Mouse (Mus musculus) embryo, embryonic 10 days (tissue): Measurements from ENCODE around the gene Cyp2b19.
"Not testable (repeated sequence)": the region's sequence is repeated elsewhere in the genome, so short reads cannot be mapped to it uniquely, and the experiment has no call there.

Source experiments
- DNase-seq: peaks from one replicate; pipeline ENCODE4 v3.0.0-alpha.2; 2015; ENCODE audit warnings: low spot score

Gene Cyp2b19

GRCm38 (mm10) chr7:26756842-26757241, at the start of gene Cyp2b19:
Gene Cyp2b19 (plus strand): TSS chr7:26757142.
- DNase-seq, result no peak

- no peak for DNase-seq
Observed at GRCm38 (mm10) chr7:26711061-26711460, 45.9 kb upstream of the Cyp2b19 start.

GRCm38 (mm10) chr7:26738940-26739339, 18.0 kb upstream of the Cyp2b19 start:
- no peak for DNase-seq

GRCm38 (mm10) chr7:26743948-26744347, 13.0 kb upstream of the Cyp2b19 start:
- DNase-seq, result no peak

- DNase-seq, result no peak
Observed at GRCm38 (mm10) chr7:26745486-26745885, 11.5 kb upstream of the Cyp2b19 start.

GRCm38 (mm10) chr7:26767084-26767483, 10.1 kb downstream of the Cyp2b19 start:
- peak; percentile 15 for DNase-seq

GRCm38 (mm10) chr7:26769881-26770470, 13.0 kb downstream of the Cyp2b19 start:
- DNase-seq, result no peak

GRCm38 (mm10) chr7:26772866-26773586, 16.1 kb downstream of the Cyp2b19 start:
- DNase-seq, result no peak

GRCm38 (mm10) chr7:26775866-26776265, 18.9 kb downstream of the Cyp2b19 start:
- peak; percentile 50 for DNase-seq

GRCm38 (mm10) chr7:26777806-26778205, 20.9 kb downstream of the Cyp2b19 start:
- DNase-seq, result no peak

GRCm38 (mm10) chr7:26778474-26778873, 21.5 kb downstream of the Cyp2b19 start:
- DNase-seq, result peak; percentile 66

GRCm38 (mm10) chr7:26779799-26780416, 23.0 kb downstream of the Cyp2b19 start:
- no peak for DNase-seq

- peak; percentile 71 for DNase-seq
Observed at GRCm38 (mm10) chr7:26780510-26780909, 23.6 kb downstream of the Cyp2b19 start.

GRCm38 (mm10) chr7:26780998-26781766, 24.2 kb downstream of the Cyp2b19 start:
- DNase-seq, result no peak

- DNase-seq, result peak; percentile 41
Observed at GRCm38 (mm10) chr7:26781767-26782131, 24.8 kb downstream of the Cyp2b19 start.

GRCm38 (mm10) chr7:26783163-26783562, 26.2 kb downstream of the Cyp2b19 start:
- DNase-seq, result no peak

- not testable (repeated sequence) for DNase-seq
Observed at GRCm38 (mm10) chr7:26786013-26786412, 29.1 kb downstream of the Cyp2b19 start.

GRCm38 (mm10) chr7:26789984-26790383, 33.0 kb downstream of the Cyp2b19 start:
- DNase-seq, result no peak

GRCm38 (mm10) chr7:26800104-26800503, 43.2 kb downstream of the Cyp2b19 start:
- DNase-seq, result no peak

GRCm38 (mm10) chr7:26800996-26801395, 44.1 kb downstream of the Cyp2b19 start:
- no peak for DNase-seq

- no peak for DNase-seq
Observed at GRCm38 (mm10) chr7:26808592-26808991, 51.6 kb downstream of the Cyp2b19 start, which contains the start of gene Cyp2g1. Gene Cyp2g1 (plus strand): TSS chr7:26808892.
